Mouse (Mus musculus) C2C12 (cell line): Measurements from ENCODE around the gene Rbms3. TPM values are rescaled to one million over a fixed set of nuclear protein-coding genes. Genes with fewer than 3 reads are reported as not detected.

Experiments
- H3K27me3 ChIP-seq: one replicate; pipeline ENCODE4 v1.6.1; 2011; ENCODE audit not compliant: control insufficient read depth, insufficient read depth, insufficient read length
- H3K36me3 ChIP-seq: one replicate; pipeline ENCODE4 v1.6.1; 2011; ENCODE audit not compliant: control insufficient read depth, insufficient read depth
- H3K4me3 ChIP-seq: one replicate; pipeline ENCODE4 v1.5.1; 2011; ENCODE audit warnings: mild to moderate bottlenecking, control low read depth; ENCODE audit not compliant: poor library complexity, insufficient read depth, severe bottlenecking
- H3K79me2 ChIP-seq: one replicate; pipeline ENCODE4 v1.6.1; 2011; ENCODE audit not compliant: control insufficient read depth, insufficient read depth
- H3K79me3 ChIP-seq: one replicate; pipeline ENCODE4 v1.6.1; 2011; ENCODE audit warnings: low read depth, control low read depth
- H3ac ChIP-seq: one replicate; pipeline ENCODE3; 2011; ENCODE audit warnings: low read depth; ENCODE audit not compliant: control insufficient read depth, insufficient read length
- CEBPB ChIP-seq: IDR thresholded peaks from one replicate; pipeline ENCODE4 v1.6.1; 2011; ENCODE audit warnings: low read depth, mild to moderate bottlenecking, control low read depth, moderate library complexity
- CTCF ChIP-seq: IDR thresholded peaks from one replicate; pipeline ENCODE4 v1.5.1; 2011; ENCODE audit not compliant: control insufficient read depth, insufficient read depth, insufficient read length
- FOSL1 ChIP-seq: IDR thresholded peaks from one replicate; pipeline ENCODE4 v1.8.0; 2011; ENCODE audit warnings: mild to moderate bottlenecking, low read length; ENCODE audit not compliant: poor library complexity, insufficient read depth, severe bottlenecking
- MAX ChIP-seq: IDR thresholded peaks from one replicate; pipeline ENCODE4 v1.6.1; 2011; ENCODE audit warnings: mild to moderate bottlenecking, control low read depth
- MYOD1 ChIP-seq: IDR thresholded peaks from one replicate; pipeline ENCODE4 v1.6.1; 2011; ENCODE audit warnings: low read depth; ENCODE audit not compliant: control insufficient read depth, insufficient read length
- MYOG ChIP-seq: IDR thresholded peaks from one replicate; pipeline ENCODE4 v1.6.1; 2011; ENCODE audit not compliant: control insufficient read depth, insufficient read length; ENCODE audit errors: extremely low read depth
- USF1 ChIP-seq: IDR thresholded peaks from one replicate; pipeline ENCODE4 v1.6.1; 2011; ENCODE audit warnings: low read depth, mild to moderate bottlenecking, control low read depth, moderate library complexity
- polyA plus RNA-seq: library from polyadenylated mRNA; unstranded; fragments of >200 nt; fragmentation: generic; extraction: Trizol; gene quantifications from one replicate; pipeline ENCODE4 v1.2.1, GENCODE M21; 2012; ENCODE audit warnings: missing spikeins

The Rbms3 gene
- polyA plus RNA-seq, 1 experiment = 2.7 TPM

DNA sequence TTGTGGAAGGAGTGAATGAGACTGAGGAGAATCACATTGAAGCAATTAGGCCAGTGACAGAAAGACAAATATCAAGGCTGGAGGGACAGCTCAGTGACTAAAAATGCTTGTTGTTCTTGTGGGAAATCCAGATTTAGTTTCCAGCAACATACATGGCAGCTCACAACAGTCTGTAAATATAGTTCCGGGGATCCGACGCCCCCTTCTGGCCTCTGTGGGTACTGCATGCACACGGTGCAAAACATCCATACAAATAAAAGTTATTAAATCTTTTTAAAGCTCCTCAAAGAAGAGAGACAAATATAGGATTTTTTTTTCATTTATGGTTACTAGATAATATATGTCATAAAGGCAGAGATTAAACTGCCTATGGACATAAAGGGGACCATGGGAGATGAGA lies 722.8 kb downstream of the Rbms3 start:
- H3K79me2 ChIP-seq = no peaks in the 10 kb centered on the region
- TF ChIP-seq CTCF (no peak), MYOD1 (no peak), MAX (no peak), USF1 (no peak), CEBPB (no peak), FOSL1 (no peak), MYOG (no peak)
- H3K36me3 ChIP-seq = no peaks in the 10 kb centered on the region
- no peak overlapping the region for H3ac ChIP-seq
- no peak overlapping the region for H3K4me3 ChIP-seq
- H3K27me3 ChIP-seq = no peaks in the 10 kb centered on the region
- no peaks in the 10 kb centered on the region for H3K79me3 ChIP-seq

DNA sequence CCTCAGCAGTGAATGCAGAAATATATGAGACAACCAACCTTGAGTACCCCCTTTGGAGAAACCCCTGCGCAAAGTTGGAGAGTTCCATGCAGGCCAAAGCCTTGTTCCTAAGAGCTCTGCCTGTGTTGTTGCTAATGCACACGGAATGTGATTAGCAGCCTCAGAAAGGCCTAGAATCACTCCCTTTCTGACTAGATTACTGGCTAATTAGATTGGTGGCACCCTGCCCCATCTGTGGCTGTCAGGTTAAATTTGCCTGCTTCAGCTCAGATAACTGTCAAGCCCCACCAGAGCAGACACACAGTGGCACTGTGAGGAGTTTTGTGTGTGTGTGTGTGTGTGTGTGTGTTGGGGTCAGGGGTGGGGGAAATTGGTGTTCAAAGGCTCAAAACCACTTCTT lies 724.1 kb downstream of the Rbms3 start:
- Histone ChIP-seq H3K79me3 (no peaks in the 10 kb centered on the region), H3K4me3 (no peak overlapping the region), H3K27me3 (no peaks in the 10 kb centered on the region), H3K79me2 (no peaks in the 10 kb centered on the region), H3K36me3 (no peaks in the 10 kb centered on the region), H3ac (no peak overlapping the region)
- no peak for TF ChIP-seq MYOG
- no peak for TF ChIP-seq MYOD1
- no peak for TF ChIP-seq CEBPB
- TF ChIP-seq USF1 = no peak
- TF ChIP-seq MAX = no peak
- no peak for TF ChIP-seq FOSL1
- no peak for TF ChIP-seq CTCF

DNA sequence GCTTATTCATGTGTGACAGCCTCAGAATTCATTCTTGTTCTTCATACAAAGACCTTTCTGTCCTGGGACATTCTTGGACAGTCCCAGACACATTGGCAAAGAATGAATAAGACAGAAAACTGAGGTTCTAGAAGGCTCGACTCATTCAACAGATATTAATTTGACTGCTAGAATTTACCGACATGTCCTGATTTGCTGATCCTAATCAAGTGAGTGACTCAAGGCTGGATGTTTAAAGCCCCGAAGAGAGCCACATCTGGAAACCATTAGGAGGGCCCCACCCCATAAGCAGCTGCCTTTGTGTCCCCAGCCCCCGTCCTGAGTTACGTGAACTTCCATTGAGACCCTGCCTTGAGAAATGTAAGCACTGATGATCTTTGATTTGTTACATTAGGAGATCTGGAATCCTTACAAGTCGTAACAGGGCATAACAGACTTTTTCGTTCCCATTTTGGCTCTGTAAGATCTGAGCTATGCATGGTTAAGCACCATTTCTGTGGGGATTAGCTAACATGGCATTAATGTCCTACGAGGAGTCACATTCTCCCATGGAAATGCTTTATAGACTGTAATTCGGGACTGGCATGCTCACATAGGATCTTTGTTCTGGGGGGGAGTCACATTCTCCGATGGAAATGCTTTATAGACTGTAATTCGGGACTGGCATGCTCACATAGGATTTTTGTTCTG lies 726.3 kb downstream of the Rbms3 start:
- H3K4me3 ChIP-seq = no peak overlapping the region
- H3K27me3 ChIP-seq = no peaks in the 10 kb centered on the region
- H3K79me2 ChIP-seq = no peaks in the 10 kb centered on the region
- no peaks in the 10 kb centered on the region for H3K36me3 ChIP-seq
- TF ChIP-seq CEBPB (no peak), MAX (no peak), FOSL1 (no peak), MYOD1 (peak; percentile 26), MYOG (no peak), CTCF (no peak)
- no peak overlapping the region for H3ac ChIP-seq
- H3K79me3 ChIP-seq = no peaks in the 10 kb centered on the region

DNA sequence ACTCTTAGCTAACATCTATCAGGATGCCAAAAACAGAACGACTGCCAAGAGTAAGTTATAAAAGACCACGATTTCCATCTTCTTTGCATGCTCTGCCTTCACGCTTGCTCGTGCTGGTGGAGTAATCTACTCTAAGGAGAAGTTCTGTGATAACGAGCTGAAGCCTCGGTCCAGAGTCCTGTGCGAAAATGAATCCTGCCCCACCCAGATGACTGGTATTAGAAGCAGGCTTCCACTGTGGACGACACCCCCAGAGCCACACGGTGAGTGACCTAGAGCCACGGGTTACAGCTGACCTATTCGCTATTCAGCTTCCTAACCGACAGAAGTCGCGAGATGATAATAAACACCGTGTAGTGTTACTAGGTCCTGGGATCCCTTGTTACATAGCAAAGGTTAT lies 730.3 kb downstream of the Rbms3 start:
- Histone ChIP-seq H3K79me3 (no peaks in the 10 kb centered on the region), H3K79me2 (no peaks in the 10 kb centered on the region), H3ac (no peak overlapping the region)

DNA sequence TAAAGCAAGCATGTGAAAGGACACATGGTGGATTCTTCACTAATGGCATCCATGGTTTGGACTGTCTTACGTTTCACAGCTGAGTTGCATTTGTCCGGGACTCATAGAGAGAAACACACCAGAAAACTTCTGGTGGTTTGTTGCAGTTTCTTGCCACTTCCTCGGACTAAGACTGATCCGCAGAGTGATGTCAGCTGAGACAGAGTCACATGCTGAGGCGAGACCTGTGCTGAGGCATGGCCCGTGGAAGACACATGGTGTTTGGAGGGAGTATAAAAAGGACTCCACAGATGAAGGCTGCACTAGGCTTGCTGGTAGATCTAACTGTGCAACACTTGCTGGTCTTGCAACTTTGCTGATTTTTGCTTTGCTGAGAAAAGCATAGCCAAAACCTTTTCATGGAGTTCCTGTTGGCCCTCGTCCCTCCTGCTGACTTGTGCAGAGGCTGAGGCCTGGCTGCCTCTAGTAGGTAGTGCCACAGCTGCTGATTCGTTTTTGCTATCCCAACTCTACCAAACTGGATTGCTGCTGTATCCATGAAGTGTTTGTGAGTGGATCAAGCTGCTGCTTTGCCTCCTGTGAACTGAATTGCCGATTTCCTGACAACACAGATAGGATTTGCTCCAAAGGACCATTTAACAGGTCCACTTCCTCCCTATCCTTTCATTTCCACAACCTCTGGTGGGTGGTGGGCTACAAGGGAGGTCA lies 742.6 kb downstream of the Rbms3 start:
- Histone ChIP-seq H3K79me3 (no peaks in the 10 kb centered on the region), H3K4me3 (no peak overlapping the region), H3K36me3 (no peaks in the 10 kb centered on the region), H3ac (no peak overlapping the region), H3K79me2 (no peaks in the 10 kb centered on the region), H3K27me3 (no peaks in the 10 kb centered on the region)
- TF ChIP-seq MYOG (no peak), CEBPB (no peak), FOSL1 (no peak), CTCF (no peak), USF1 (no peak), MYOD1 (no peak), MAX (no peak)

More for the DNA sequence above, 730.3 kb downstream of the Rbms3 start:
- no peaks in the 10 kb centered on the region for H3K36me3 ChIP-seq
- H3K27me3 ChIP-seq = no peaks in the 10 kb centered on the region
- no peak overlapping the region for H3K4me3 ChIP-seq
- no peak for TF ChIP-seq MYOG
- no peak for TF ChIP-seq CTCF
- TF ChIP-seq MAX = no peak
- TF ChIP-seq MYOD1 = no peak
- no peak for TF ChIP-seq USF1
- TF ChIP-seq CEBPB = no peak
- TF ChIP-seq FOSL1 = no peak

DNA sequence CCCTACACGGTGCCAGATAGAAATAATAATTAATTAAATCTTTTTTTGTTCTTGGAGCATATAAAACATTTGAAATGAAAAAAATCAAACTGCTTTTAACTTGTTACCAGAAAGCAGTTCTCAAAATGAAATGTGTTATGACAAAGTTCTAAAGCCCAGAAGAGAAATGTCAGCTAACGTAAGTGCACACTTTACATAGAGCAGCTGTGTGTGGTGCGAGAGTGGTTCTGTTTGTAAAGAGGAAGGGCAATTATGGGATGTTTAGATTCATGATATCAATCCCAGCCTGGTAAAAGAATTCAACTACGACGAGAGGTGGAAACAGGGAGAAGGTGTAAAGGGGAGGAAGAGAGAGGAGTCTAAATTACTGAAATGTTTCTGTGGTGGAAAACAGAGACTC lies 744.1 kb downstream of the Rbms3 start:
- Histone ChIP-seq H3ac (no peak overlapping the region), H3K4me3 (no peak overlapping the region), H3K27me3 (no peaks in the 10 kb centered on the region), H3K36me3 (no peaks in the 10 kb centered on the region), H3K79me3 (no peaks in the 10 kb centered on the region), H3K79me2 (no peaks in the 10 kb centered on the region)
- TF ChIP-seq CEBPB (no peak), CTCF (no peak), MYOD1 (no peak), FOSL1 (no peak), USF1 (no peak), MAX (no peak), MYOG (no peak)
